Mouse (Mus musculus): ENCODE measurements at regions not wholly inside any gene's neighbourhood (a gene's known extent, or its start where the extent isn't known, plus 50 kb on each side); places are given as distances from the start of the nearest gene placed in this dataset.

DNA sequence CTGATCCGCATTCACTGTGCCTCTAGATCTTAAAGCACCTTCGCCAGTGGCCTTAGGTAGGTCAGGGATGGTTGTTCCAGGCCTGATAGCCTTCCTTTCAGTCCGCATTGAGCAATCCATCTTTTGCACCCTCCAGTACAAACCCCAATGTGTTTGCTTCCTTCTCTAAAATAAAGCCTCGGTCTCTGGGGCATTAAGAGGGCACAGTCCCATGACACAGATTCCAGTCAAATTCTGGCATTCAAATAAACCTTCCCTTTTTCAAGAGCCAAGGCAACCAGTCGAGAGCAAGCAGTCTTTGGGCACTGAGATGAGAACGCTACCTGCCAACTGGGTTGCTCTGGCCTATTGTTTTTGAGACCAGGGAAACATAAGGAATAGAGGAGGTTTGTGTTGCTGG lies 57.8 kb upstream of the Sash1 start:
- DNase-seq: no peak

DNA sequence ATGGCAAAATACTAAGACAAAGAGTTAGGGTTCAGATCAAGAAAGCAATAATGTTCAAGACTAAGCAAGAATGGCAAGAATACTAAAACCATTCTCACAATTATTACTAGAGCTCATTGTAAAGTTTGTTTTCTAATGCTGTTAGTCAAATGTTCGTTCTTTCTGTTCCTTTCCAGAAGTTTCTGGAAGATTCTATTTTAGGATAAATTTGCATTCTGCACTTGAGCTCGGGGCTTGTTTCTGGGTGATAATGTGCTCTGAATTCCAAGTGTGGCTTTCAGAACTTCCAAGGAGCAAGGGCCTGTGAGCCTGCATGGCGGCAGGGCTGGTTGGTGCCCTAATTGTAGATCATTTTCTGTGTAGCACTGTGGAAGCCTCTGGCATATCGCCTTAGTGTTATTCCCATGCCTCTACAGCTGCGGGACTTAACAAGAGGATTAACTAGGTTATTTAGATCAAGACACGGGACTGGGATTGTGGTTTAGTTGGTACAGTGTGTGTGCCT lies 57.1 kb upstream of the Sash1 start:
- DNase-seq: no peak

DNA sequence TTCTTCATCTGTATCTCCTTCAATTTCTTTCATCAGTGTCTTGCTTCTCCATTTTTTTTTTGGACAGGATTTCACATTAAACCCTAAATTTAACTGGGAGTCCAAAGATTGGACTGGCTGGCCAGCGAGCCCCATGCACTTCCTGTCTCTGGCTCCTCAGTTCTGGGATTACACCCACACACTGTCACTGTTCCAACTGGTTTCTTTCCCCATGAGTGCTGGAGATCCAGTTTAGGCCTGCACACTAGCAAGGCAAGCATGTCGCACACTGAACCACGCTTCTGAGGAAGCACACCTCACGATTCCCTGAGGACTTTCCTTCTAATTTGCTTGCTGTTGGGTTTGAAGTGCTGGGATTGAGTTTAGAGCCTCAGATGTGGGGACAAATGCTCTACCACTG lies 50.5 kb upstream of the Sash1 start:
- no peak for DNase-seq

All from gastrocnemius, postnatal 10 days (tissue).